Mouse (Mus musculus) ES-CJ7 (cell line): Measurements from ENCODE around the gene Rnf123.

ENCODE experiments used
- DNase-seq: peaks from one replicate; pipeline ENCODE4 v3.0.0; 2011; ENCODE audit warnings: low read depth, low spot score

Rnf123 gene

GRCm38 (mm10) chr9:108062142-108062541, 21.0 kb downstream of the Rnf123 start:
- DNase-seq = no peak

DNA sequence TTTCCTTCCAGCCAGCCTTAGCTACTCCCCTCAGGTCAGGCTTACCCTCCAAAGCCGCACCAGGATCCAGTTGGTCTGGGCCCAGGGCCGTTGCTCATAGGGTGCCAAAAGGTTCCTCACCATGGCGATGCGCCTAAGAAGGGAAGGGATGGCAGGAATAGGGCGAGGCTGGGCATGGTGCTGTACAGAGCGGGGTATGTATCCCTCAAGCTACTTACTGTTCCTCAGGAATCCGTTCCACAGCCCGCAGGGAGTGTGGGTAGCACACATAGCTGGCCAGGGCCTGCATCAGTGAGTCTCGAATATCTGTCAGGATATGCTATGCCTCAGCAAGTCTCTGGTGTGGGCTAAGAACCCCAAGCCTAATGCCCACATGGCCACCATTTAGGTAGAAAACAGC, 24.9 kb downstream of the Rnf123 start:
- no peak for DNase-seq

DNA sequence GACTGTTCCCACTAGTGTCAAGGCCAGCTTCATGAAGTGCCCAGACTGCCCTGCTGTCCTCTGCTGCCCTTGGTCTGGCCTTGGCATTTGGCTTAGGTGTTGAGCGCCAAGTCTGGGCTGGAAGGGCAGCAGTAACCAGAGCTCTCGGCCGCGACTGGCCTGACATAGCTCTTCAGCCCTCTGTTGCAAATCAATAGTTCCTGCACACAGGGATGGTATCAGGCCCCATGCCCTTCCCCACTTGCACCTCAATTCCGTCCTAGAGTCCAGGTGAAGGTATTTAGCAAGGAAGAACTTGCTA, 25.9 kb downstream of the Rnf123 start:
- no peak for DNase-seq

GRCm38 (mm10) chr9:108056361-108057261, 26.5 kb downstream of the Rnf123 start:
- no peak for DNase-seq

DNA sequence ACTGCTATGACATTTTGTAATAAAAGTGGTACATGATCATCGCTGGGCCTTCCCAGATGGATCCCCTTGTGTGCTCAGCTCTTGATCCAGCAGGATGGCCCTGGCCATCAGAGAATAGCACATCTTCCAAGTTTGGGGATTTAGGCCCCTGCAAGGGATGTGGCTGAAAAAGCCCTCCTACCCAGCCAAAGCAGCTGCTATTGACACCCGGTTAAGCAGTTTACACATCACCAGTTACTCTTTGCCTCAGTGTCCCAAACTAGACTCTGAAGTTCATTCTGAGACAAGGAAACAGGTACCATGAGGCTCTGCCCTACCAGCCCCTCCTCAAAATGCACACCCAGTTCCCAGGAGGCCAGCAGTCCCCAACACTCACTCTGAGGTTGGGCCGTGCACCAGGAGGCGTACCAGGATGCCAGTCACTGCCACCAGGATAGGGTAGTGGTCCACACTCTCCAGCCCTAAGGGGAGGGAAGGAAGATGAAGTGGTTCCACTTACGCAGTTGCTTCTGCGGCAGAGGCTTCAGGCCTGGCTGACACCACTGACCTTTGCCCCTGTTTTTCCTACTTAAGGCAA, 27.4 kb downstream of the Rnf123 start:
- DNase-seq = no peak

- DNase-seq = no peak
Observed at GRCm38 (mm10) chr9:108055061-108055460, 28.1 kb downstream of the Rnf123 start.

DNA sequence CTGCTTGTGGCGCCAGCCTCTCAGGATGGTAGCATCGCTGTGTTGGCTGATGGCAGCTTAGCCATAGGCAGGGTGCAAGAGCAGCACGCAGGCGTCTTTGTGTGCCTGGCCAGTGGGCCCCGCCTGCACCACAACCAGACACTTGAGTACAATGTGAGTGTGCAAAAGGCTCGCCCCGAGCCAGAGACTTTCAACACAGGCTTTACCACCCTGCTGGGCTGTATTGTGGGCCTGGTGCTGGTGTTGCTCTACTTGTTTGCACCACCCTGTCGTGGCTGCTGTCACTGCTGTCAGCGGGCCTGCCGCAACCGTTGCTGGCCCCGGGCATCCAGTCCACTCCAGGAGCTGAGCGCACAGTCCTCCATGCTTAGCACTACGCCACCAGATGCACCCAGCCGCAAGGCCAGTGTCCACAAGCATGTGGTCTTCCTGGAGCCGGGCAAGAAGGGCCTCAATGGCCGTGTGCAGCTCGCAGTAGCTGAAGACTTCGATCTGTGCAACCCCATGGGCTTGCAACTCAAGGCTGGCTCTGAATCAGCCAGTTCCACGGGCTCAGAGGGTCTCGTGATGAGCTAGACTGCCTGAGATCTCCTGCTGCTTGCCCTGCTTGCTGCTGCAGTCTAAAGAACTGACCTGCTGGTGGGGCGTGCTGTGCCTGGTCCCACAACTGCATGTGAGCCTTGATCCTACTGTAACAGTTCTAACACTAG, 28.7 kb downstream of the Rnf123 start:
- DNase-seq = no peak

DNA sequence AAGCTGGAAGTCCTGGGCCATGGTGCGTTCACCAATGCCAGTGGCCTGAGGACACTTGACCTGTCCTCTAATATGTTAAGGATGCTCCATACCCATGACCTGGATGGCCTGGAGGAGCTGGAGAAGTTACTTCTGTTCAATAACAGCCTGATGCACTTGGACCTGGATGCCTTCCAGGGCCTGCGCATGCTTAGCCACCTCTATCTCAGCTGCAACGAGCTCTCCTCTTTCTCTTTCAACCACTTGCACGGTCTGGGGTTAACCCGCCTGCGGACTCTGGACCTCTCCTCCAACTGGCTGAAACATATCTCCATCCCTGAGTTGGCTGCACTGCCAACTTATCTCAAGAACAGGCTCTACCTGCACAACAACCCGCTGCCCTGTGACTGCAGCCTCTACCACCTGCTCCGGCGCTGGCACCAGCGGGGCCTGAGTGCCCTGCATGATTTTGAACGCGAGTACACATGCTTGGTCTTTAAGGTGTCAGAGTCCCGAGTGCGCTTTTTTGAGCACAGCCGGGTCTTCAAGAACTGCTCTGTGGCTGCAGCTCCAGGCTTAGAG, 29.4 kb downstream of the Rnf123 start:
- DNase-seq = no peak

DNA sequence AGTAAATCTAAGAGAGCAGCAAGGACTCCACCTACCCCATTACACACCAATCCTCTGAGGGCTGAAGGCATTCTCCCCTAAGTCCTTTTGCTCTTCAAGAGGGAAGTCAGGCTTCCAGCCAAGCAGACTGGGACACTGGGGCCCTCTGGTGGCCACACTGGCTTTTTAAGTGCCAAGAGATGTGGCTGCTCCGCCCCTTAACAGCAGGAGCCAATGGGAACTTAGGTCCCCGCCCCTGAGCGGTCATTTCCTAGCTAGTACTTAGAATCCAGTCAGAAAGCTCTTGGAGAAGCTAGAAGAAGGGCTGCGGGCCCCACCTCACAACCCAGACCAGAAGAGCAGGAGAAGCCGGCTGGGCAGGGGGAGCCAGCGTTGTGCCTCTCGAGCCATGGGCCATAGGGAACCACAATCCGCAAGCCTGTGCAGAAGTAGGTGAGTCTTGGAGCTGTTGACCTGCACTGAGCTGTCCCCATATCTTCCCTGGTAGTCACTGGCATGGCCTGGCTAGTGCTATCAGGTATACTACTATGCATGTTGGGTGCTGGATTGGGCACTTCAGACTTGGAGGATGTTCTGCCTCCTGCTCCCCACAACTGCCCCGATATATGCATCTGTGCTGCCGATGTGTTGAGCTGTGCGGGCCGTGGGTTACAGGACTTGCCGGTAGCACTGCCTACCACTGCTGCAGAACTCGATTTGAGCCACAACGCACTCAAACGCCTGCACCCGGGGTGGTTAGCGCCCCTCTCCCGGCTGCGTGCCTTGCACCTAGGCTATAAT, 30.1 kb downstream of the Rnf123 start, which contains the start of gene Amigo3:
TSS of gene Amigo3 (plus strand) at position 275 of the 780 bp plus-strand sequence.
- DNase-seq = peak; percentile 95

GRCm38 (mm10) chr9:108052411-108052810, 30.7 kb downstream of the Rnf123 start:
- no peak for DNase-seq

DNA sequence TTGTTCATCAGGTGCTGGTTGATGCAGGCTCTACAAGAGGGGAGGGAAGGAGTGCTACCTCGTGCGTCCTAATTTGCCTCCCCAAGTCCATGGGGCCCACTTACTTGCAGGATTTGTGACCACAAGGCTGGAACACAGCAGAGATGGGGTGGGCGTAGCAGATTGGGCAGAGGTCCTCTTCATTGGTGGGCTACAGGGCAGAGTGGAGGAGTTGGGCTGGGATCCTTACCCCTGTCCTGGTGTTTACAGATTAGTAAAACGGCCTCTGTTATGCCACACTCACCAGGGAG, 31.3 kb downstream of the Rnf123 start:
- no peak for DNase-seq

DNA sequence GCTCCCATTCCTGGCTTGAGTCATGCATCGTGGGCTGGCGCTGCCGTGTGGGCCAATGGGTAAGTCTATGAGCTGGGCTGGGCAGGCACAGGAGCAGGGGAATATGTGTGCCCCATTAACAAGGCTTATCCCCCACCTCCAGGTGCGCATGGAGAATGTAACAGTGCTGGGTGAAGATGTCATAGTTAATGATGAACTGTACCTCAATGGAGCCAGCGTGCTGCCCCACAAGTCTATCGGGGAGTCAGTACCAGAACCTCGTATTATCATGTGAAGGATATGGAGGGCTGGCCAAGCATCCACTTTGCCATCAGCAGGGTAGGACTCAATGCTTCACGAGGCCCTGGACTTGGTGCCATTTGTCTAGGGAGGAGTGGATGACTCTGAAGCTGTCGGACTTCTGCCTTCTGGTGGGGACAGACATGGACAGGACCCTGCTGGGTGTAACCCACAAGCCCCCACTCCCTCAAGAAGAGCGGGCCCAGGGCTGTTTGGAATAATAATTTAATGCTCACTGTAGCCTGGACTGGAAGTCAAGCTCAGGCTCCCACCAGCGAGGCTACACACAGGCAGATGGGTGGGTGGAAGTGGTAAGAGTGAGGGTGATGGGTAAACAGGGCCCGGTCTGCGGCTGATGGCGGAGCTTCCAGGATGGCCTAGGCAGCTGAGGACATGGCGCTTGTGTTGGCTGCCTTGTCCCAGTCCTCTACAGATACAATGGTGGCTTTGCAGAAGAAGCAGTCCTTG, 31.8 kb downstream of the Rnf123 start:
- no peak for DNase-seq

DNA sequence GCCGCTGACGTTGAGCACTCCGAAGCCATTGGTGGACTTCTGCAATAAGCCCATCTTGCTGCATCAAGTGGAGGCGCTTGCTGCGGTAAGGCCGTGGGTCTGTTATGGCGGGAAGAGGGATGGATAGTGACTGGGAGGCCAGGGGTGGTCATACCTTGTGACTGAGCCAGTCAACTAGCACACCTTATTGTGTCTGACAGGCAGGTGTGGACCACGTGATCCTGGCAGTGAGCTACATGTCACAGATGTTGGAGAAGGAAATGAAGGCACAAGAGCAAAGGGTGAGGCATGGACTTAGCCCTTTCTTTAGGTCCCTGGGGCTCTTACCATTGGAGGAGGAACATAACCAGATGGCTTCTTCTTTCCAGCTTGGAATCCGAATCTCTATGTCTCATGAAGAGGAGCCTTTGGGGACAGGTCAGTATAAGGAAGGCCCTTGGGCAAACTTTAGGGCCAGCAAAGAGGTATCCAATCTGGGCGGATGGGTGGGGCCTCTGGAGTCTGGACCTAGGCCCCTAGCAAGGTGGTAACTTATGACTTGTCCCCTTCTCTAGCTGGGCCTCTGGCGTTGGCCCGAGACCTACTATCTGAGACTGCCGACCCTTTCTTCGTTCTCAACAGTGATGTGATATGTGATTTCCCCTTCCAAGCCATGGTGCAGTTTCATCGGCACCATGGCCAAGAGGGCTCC, 33.4 kb downstream of the Rnf123 start:
- no peak for DNase-seq

- DNase-seq = peak; percentile 96
Observed at GRCm38 (mm10) chr9:108049016-108049455, 34.1 kb downstream of the Rnf123 start, which contains the start of gene Gmppb. Gmppb (plus strand) TSS chr9:108049242.

GRCm38 (mm10) chr9:108048566-108048955, 34.6 kb downstream of the Rnf123 start:
- DNase-seq = peak; percentile 40

DNA sequence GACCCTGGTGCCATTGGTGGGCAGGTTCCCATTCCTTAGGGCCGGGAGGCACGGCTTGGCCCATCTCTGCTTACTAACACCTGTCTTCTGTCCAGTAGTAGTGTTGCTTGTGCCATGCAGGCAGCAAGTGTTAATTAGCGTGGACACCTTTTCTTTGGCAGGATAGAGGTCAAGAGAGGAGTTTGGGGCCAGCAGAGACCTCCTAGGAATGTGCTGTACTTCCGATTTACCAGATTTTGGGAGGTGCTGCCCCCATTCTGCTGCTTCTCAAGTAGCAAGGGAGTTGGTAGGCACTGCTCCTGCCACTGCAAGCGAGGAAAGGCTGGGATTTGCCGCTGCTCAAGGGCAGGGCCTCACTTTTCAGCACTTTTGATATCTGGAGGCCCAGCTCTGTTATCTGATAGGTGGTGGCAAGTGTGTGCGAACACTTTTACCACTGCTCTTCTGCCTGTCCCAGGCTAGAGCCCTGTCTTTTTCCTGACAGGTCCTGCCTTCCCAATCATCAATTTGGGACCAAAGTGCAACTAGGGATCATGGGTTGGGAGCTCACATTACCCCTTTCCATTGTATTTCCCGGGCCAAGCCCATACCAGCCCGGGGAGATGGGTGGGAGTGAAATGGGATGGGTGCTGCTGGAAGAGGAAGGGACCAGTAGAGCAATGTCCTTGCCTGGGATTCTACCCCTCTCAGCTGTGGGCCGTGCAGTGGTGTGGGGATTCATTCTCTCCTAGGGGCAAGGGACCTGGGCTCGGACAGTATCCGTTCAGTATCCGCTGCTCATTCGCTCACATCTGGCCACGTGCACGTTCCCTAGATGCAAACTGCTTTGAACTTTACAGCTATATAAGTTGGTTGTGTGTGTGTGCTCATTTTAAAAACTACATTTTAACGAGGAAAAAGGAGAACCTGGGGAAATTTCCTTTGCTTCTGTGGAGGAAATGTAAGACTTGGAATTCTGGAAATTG, 35.3 kb downstream of the Rnf123 start:
- no peak for DNase-seq

- no peak for DNase-seq
Observed at GRCm38 (mm10) chr9:108046582-108046981, 36.6 kb downstream of the Rnf123 start.

DNA sequence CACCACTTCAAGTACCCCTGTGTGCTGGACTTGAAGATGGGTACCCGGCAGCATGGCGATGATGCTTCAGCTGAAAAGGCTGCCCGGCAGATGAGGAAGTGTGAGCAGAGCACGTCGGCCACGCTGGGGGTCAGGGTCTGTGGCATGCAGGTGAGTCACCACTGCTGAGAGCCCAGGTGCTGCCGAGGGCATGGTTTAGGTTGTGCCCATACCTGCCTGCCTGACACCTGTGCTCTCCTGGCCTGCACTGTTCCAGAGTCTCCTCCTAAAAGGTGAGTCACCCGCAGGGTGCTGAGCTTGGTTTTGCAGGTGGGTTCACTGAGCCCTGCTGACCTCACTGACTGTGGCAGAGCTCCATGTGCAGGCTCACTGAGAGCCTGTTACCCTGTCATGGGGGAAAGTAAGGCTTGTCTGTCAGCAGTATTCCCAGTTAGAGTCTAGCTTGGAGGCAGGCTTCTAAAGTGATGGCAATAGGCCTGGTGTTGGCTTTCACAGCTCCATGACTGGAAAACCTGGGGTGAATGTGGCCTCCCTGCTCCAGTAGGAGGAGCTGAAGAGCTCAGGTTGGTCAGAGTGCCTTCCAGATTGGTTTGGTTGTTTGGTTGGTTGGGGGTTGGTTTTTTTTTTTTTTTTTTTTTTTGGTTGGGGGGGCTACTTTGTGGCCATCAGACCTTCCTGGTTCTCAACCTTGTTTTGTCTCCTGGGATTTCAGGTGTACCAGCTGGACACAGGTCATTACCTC, 38.2 kb downstream of the Rnf123 start:
- peak; percentile 46 for DNase-seq
